Mouse (Mus musculus) inflammation-experienced regulatory T-cells, adult 6 months (primary cell): ENCODE measurements around the gene Dnaja3. TPM values are rescaled to one million over a fixed set of nuclear protein-coding genes. Genes with fewer than 3 reads are reported as not detected.

Source experiments
- ATAC-seq: one replicate; pipeline ENCODE4 v1.8.0; 2017
- polyA plus RNA-seq, 3 experiments: library from polyadenylated mRNA; unstranded; fragments of 100-300 nt; shearing (Covaris generic); gene quantifications; one replicate each; pipeline ENCODE4 v1.2.1; 2017

Gene Dnaja3
- polyA plus RNA-seq, 3 experiments from 2014 or later, result 21.1 to 28.7 (median 25.3) TPM

DNA sequence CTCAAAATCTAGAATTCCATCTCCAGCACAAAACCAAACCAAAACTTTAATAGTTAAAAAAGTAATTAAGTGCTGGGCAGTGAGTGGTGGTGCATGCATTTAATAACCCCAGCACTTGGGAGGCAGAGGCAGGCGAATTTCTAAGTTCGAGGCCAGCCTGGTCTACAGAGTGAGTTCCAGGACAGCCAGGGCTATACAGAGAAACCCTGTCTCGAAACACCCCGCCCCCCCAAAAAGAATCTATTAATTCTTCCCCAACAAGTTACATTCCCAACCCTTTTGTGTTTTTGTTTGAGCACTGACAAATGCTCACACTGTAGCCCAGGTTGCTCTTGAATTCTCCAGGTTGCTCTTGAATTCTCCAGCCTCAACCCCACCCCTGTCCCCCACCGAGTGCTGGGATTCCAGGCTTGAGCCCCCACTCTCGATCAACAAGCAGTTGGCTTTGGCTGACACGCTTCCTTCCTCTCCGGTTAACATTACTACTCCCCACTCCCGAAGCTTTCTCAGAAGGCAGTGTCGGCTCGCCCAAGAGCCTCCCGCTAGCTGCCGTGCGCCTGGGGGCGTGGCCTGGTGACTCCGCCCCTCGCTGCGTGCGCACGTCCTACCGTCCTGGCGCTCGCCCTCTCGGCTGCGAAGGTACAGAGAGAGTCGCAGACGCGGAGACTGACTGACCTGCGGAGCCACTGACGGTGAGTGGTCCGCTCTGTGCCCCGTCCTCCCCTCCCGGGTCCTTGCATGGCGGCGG, 86.2 kb downstream of the Dnaja3 start, which contains the start of gene Hmox2:
Gene Hmox2, plus strand, starts transcription at position 582 of the 748 bp plus-strand sequence.
- peak; percentile 88 for ATAC-seq

DNA sequence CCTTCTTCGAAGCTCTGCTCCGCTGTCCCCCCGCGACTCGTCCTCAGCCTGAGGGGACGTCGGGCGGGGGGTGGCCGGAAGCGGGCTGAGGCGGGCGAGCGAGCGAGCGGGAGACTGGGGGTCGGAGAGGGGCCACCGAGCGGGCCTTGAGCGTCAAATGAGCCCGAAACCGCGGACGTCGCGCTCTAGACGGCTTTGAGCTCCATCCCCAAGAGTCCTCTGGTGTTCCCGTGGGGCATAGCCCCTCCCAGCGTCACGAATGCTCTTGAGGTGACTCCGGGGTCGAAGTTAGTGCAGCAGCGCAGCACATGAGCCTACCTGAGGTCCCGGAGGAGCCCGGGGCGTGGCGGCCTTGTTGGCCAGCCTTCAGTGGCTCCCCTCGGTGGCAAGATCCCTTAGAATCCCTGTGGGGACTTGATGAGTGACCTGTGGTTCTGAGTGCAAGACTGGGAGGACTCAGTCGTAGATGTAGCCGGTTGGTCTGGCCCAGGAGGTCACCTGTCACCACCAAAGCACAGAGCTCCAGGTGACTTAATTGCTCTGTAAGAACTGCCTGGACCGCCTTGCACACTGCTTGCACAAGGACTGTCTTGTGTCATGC, 86.8 kb downstream of the Dnaja3 start:
- ATAC-seq, result peak; percentile 69

DNA sequence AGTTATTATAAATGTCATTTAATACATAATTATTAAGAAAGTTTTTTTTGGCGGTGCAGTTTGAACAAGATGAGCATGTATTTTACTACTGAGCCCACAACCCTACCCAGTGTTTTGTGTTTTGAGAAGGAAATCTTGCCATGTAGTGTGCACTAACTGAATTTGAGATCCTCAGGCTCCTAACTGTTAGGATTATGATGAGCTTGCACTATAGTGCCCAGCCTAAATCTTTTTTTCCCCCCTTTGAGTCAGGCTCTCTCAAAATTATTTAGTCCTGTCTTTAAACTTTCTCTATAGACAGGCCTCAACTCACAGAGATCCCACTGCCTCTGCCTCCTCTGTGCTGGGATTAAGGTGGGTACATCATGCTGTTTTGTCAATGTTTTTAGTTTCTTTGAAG, 87.7 kb downstream of the Dnaja3 start:
- no peak for ATAC-seq

DNA sequence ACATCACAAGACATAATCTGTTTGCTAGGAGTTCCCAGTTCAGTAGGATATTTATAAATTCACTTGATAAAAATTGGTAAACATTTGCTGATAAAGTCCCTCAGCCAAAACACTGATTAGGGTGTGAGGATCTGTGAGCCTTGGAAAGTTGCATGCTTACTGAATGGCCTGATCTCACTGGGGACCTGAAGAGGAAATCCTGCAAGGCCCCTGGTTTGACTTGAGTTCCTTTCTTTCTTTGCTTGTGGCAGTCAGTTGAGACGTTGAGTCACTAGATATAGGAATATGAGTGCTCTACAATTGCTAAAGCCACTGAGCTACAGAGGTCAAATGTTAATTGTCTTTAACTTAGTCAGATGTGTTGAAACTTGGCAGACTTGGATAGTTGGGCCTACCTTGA, 88.2 kb downstream of the Dnaja3 start:
- no peak for ATAC-seq

DNA sequence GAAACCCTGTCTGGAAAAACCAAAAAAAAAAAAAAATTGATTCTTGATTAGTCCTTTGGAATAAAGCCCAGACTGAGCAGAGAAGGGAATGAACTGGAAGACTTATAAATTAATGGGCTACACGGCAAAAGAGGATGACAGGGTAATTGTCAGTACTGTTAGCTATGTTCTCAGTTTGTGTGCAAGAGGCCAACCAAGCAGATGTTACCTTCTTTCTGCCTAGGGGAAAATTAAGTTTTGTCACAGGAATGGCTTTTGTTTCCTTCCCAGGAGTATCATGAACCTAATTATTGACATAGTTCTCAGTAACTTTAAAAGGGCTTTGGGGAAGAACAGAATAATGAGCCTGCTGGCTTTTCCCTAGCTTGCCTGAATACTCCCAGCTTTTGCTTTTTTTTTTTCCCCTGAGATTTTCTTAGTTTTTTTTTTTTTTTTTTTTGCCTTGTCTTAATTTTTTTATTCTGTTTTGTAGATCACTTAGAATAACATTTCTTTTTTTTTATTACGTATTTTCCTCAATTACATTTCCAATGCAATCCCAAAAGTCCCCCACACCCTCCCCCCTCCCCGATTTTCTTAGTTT, 91.1 kb downstream of the Dnaja3 start:
- no peak for ATAC-seq

DNA sequence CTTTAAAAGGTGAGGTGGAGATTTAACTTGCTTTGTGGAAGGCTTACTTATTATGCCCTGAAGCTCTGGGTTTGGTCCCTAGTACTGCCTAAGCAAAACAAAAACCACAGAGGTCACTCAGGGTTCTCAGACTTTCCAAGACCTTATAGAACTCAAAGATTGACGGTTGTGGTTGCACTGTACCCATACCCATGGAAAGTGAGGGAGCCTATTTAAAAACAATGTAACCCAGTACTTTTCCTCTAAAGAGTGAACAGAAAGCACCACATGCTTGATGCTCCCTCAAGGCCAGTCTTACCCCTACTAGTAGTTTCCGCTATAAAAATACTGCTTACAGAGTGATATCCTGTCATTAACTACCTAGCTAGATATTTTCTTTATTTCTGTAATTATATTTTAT, 96.5 kb downstream of the Dnaja3 start:
- peak; percentile 88 for ATAC-seq

DNA sequence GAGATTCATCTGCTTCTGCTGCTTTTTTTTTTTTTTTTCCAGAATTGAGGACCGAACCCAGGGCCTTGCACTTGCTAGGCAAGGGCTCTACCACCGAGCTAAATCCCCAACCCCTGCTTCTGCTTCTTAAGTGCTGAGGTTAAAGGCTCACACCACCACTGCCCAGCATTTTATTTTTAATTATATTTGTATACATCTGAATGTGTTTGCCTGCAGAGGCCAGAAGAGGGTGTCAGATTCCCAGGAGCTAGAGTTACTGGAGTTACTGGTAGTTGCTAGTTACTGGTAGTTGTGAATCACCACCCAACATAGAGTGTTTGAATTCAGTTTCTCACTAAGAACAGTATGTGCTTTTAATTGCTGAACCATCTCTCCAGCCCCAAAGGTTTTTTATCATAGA, 100.2 kb downstream of the Dnaja3 start:
- no peak for ATAC-seq

DNA sequence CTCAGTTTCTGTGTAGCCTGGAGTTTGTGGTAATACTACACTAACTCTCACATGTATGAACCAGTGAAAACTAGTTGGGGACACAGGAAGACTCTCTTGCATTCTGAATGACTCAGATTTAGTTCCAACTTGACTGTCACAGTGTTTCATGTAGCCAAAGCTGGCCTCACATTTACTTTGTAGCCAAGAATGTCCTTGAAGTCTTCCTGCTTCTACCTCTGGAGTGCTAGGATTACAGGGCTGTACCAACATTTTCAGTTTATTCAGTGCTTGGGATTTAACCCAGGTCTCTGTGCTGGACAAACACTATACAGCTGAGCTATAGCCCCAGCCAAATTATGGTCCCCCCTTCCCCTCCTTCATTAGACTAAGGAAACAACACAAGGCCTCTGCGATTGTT, 102.4 kb downstream of the Dnaja3 start:
- ATAC-seq, result no peak

DNA sequence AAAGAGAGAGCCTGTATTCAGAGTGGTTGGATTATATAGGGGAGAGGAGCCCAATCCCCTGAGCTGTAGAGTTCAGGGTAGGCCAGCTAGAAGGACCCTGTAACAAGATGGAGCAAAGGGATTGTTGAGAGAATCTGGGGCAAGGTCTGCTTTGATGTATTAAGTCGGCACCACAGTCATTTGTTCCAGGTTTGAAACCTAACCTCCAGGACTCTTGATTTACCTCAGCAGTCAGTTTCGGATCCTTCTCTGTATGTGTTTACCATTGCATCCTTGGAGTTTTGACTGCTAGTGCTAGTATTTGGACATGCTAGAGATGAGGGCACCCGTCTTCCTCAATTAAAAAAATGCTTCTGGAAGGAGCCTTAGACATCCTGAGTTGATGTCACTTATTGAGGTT, 112.4 kb downstream of the Dnaja3 start:
- no peak for ATAC-seq

DNA sequence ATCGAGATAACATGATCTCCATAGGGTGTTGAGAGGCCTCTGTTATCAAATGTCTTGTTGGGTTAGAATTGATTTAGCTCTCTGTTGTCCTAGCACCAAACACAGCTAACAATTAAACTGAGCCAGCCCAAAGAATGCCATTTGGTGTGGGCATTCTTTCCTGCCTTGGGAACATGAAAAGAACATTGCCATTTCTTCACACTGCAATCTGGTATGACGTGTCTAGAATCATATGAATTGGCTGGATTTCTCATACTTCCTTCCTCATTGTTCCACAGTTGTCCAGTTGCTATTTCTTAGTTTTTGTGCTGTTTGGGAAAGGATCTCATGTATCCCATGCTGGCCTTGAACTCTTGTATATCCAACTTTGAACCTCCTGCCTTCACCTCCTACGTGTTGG, 114.3 kb downstream of the Dnaja3 start:
- no peak for ATAC-seq

DNA sequence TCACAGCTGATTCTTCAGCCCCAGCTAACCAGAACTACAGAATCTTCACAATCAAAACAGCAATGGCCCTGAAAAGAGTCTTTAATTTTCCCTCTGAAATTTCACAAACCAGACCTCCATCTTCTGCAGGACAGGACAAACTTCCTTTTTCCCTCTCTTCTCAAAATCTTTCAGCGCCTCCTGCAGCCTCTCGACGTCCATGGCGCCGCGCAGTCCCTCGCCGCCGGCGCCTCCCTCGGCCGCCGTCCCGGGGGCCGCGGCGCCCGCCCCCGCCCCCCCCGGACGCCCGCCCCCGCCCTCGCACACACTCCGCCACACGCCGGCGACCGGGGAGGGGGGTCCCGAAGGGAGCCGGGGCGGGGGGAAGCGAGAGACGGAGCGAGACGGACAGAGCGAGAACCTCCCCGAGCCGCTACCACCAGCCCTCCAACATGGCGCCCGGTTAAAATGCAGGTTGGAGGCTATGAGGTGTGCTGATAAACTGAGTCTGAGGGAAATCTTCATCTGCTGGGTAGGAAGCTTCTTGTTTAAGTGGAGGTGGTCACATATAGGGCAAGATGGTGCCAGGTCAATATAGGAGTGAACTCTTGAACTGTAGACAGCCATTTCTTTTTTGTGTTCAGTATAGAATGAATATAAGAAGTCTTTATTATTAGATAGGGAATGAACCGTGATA, 117.0 kb downstream of the Dnaja3 start:
- peak; percentile 64 for ATAC-seq

Other genes with a start within 250 kb of the Dnaja3 start
- under 1 TPM in 2 of 3 experiments, not detected in 1; 0.12 to 0.49 TPM for gene Adcy9, start 219.5 kb upstream of the Dnaja3 start, polyA plus RNA-seq
- gene Srl, start 98.2 kb upstream of the Dnaja3 start, polyA plus RNA-seq, result under 1 TPM in 2 of 3 experiments, not detected in 1; 0.12 to 0.73 TPM
- gene Tfap4, start 80.1 kb upstream of the Dnaja3 start, polyA plus RNA-seq, result 1 to 10 TPM; 3.1 to 5.8 (median 4.2) TPM
- gene Glis2, start 45.3 kb upstream of the Dnaja3 start, polyA plus RNA-seq, result under 1 TPM; 0.15 to 0.36 (median 0.16) TPM
- gene Pam16, start 15.0 kb upstream of the Dnaja3 start, polyA plus RNA-seq, result 10 to 100 TPM; 17.3 to 41.9 (median 31.7) TPM
- gene Vasn, start within 50 bp of the Dnaja3 start, polyA plus RNA-seq, result 1 to 10 TPM in 1 of 3 experiments, under 1 TPM in 2; 0.78 to 1.6 (median 0.84) TPM
- 100 to 1,000 TPM in 2 of 3 experiments, 10 to 100 TPM in 1; 94.9 to 137 (median 111) TPM for gene Coro7, start 39.8 kb downstream of the Dnaja3 start, polyA plus RNA-seq
- 10 to 100 TPM; 10.0 to 36.5 (median 16.6) TPM for gene Nmral1, start 79.4 kb downstream of the Dnaja3 start, polyA plus RNA-seq
- 100 to 1,000 TPM in 2 of 3 experiments, 10 to 100 TPM in 1; 97.9 to 114 (median 103) TPM for gene Hmox2, start 86.4 kb downstream of the Dnaja3 start, polyA plus RNA-seq
- 10 to 100 TPM; 15.0 to 43.1 (median 36.6) TPM for gene Cdip1, start 150.3 kb downstream of the Dnaja3 start, polyA plus RNA-seq
- 1 to 10 TPM in 2 of 3 experiments, under 1 TPM in 1; 0.79 to 2.9 (median 1.3) TPM for gene 4930562C15Rik, start 195.4 kb downstream of the Dnaja3 start, polyA plus RNA-seq
- 10 to 100 TPM; 19.4 to 25.2 (median 20.9) TPM for gene Ubald1, start 240.3 kb downstream of the Dnaja3 start, polyA plus RNA-seq
- 10 to 100 TPM; 18.0 to 42.4 (median 35.7) TPM for gene Mgrn1, start 246.3 kb downstream of the Dnaja3 start, polyA plus RNA-seq